Mouse (Mus musculus): Measurements from ENCODE around the gene Bhlhb9. TPM values are rescaled to one million over a fixed set of nuclear protein-coding genes. Genes with fewer than 3 reads are reported as not detected.

The Bhlhb9 gene
- polyA plus RNA-seq, 1 experiment from 2014 or later, result 107 TPM

- no peak overlapping the region for H3K27ac ChIP-seq
- no peaks in the 10 kb centered on the region for H3K4me1 ChIP-seq (replicated peaks)
- H3K4me2 ChIP-seq, result no peak overlapping the region
- no peaks in the 10 kb centered on the region for H3K9me3 ChIP-seq
- no peaks in the 10 kb centered on the region for H3K27me3 ChIP-seq
- WGBS, result 22% methylated on average over 3 of the region's 3 CpGs
- no peak overlapping the region for H3K9ac ChIP-seq
- H3K4me3 ChIP-seq, result no peak overlapping the region
- H3K36me3 ChIP-seq, result no peaks in the 10 kb centered on the region
- ATAC-seq (ENCODE audit: low FRiP score), result no peak
Measured at GRCm38 (mm10) chrX:135925911-135926310, 128.5 kb downstream of the Bhlhb9 start.

- no peak overlapping the region for H3K9ac ChIP-seq
- no peak overlapping the region for H3K4me3 ChIP-seq
- H3K9me3 ChIP-seq, result no peaks in the 10 kb centered on the region
- no peak overlapping the region for H3K4me2 ChIP-seq
- no peaks in the 10 kb centered on the region for H3K36me3 ChIP-seq
- H3K27me3 ChIP-seq, result no peaks in the 10 kb centered on the region
- ATAC-seq (ENCODE audit: low FRiP score), result no peak
- H3K4me1 ChIP-seq (replicated peaks), result no peaks in the 10 kb centered on the region
- H3K27ac ChIP-seq, result no peak overlapping the region
Measured at GRCm38 (mm10) chrX:135928588-135928987, 131.2 kb downstream of the Bhlhb9 start.

DNA sequence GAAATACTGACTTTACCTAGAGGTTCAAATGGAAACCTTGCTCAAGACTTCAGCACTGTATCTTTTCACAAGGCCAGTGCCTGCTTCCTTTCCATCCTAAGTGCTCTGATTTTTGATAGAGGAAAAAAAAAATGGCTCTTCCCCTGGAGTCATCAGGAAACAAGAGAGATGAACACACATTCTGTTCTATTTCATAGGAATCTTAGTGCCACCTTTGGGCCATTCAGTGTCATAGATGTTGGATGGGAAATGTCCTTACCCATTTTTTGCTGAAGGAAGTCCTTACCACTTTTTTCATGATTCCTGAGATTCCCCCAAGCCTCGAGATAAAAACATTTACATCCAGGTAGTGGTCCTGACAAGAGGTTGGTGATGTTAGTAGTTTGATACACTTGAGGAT is 139.1 kb downstream of the Bhlhb9 start:
- Histone ChIP-seq H3K4me1 (replicated peaks) (no peaks in the 10 kb centered on the region), H3K9me3 (no peaks in the 10 kb centered on the region), H3K27ac (no peak overlapping the region), H3K4me2 (no peak overlapping the region), H3K36me3 (peaks cover 2% of the 10 kb centered on the region; the same call in 1 of the 2 replicates), H3K4me3 (no peak overlapping the region), H3K27me3 (no peaks in the 10 kb centered on the region), H3K9ac (no peak overlapping the region)
- no peak for ATAC-seq (ENCODE audit: low FRiP score)
- whole genome bisulfite sequencing, result 60% methylated on average over 1 of the region's 1 CpGs

MicroRNAs within 50 kb of the gene (microRNA counts, 519-probe panel; counts per million panel counts)
- microRNA mmu-miR-1970, result 51.3 counts per million

Small RNAs within 50 kb of the gene (microRNA-seq; reads per million reads assigned to microRNA genes)
- gene Mir1970, result not detected

Other genes starting within 250 kb of the Bhlhb9 start
- gene Nxf7, start 198.8 kb upstream of the Bhlhb9 start, polyA plus RNA-seq (2015; fragmentation: Nextera tagmentation; extraction: Ambion mirVana), result not detected in 2 replicates
- gene Prame, start 169.9 kb upstream of the Bhlhb9 start, polyA plus RNA-seq (2015; fragmentation: Nextera tagmentation; extraction: Ambion mirVana), result not detected in 2 replicates
- not detected in 2 replicates for gene Tcp11x2, start 103.8 kb upstream of the Bhlhb9 start, polyA plus RNA-seq (2015; fragmentation: Nextera tagmentation; extraction: Ambion mirVana)
- gene Tmsb15a, start 72.3 kb upstream of the Bhlhb9 start, polyA plus RNA-seq (2015; fragmentation: Nextera tagmentation; extraction: Ambion mirVana), result not detected in 2 replicates
- gene Armcx5, start 54.9 kb upstream of the Bhlhb9 start, polyA plus RNA-seq (2015; fragmentation: Nextera tagmentation; extraction: Ambion mirVana), result 11.5 and 13.1 TPM in 2 replicates
- 159 and 172 TPM in 2 replicates for gene Gprasp1, start 54.9 kb upstream of the Bhlhb9 start, polyA plus RNA-seq (2015; fragmentation: Nextera tagmentation; extraction: Ambion mirVana)
- 145 and 151 TPM in 2 replicates for gene Gprasp2, start 41.4 kb downstream of the Bhlhb9 start, polyA plus RNA-seq (2015; fragmentation: Nextera tagmentation; extraction: Ambion mirVana)
- 228 and 234 TPM in 2 replicates for gene Arxes2, start 196.2 kb downstream of the Bhlhb9 start, polyA plus RNA-seq (2015; fragmentation: Nextera tagmentation; extraction: Ambion mirVana)
- gene Arxes1, start 235.8 kb downstream of the Bhlhb9 start, polyA plus RNA-seq (2015; fragmentation: Nextera tagmentation; extraction: Ambion mirVana), result 99.3 and 100 TPM in 2 replicates

All from hindbrain, embryonic 13.5 days (tissue).